Mouse (Mus musculus) macrophage (primary cell): ENCODE measurements around the gene Gm49354. TPM values are rescaled to one million over a fixed set of nuclear protein-coding genes. Genes with fewer than 3 reads are reported as not detected.
"Not testable (repeated sequence)": the region's sequence is repeated elsewhere in the genome, so short reads cannot be mapped to it uniquely, and the experiment has no call there.

Experiments
- H3K27ac ChIP-seq: fragments of 350-480 bp; formaldehyde crosslinking; 2 replicates; pipeline ENCODE4 v1.9.0; 2021
- H3K36me3 ChIP-seq: fragments of 350-480 bp; formaldehyde crosslinking; 2 replicates; pipeline ENCODE4 v1.9.0; 2021; ENCODE audit errors: inconsistent target
- H3K4me3 ChIP-seq: fragments of 350-480 bp; formaldehyde crosslinking; 2 replicates; pipeline ENCODE4 v1.9.0; 2021; ENCODE audit errors: inconsistent target
- H3K79me2 ChIP-seq: fragments of 350-480 bp; formaldehyde crosslinking; 2 replicates; pipeline ENCODE4 v1.9.0; 2021; ENCODE audit errors: inconsistent target
- WGBS: methylation state at CpG from one replicate; pipeline ENCODE4 v1.1.7; 2026; ENCODE audit warnings: inconsistent platforms; ENCODE audit not compliant: missing documents; 5-methylcytosine and 5-hydroxymethylcytosine counted together
- polyA plus RNA-seq: library from polyadenylated mRNA; stranded (reverse); fragments of 250-400 nt; gene quantifications from 3 replicates; pipeline ENCODE4 v1.2.4, GENCODE M21; 2018; ENCODE audit warnings: inconsistent platforms

The Gm49354 gene
- polyA plus RNA-seq, 1 experiment from 2014 or later: not detected

DNA sequence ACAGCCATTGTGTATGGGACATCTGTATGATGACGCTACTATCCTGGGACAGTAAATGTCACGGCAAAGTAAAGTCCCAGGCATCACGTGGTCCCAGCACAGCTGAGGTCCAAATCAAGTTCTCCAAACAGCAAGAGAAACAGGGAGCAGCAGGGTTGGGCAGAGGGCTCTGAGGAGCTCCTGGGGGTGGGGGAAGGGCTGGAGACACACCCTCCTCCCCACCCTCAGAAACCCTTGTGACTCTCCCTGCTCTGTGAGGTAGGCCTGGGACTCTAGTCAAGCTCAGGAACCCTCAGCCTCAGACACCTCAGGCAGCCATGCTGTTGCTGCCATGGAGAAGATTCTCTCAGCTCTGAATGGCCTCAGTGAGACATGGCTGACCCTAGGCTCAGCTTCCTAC, 70.1 kb downstream of the Gm49354 start, which contains the start of gene Spata31d1b:
TSS of gene Spata31d1b (plus strand) at position 301 of the 400 bp plus-strand sequence.
- WGBS: 77% methylated on average over 3 of the region's 3 CpGs
- not testable (repeated sequence) for H3K36me3 ChIP-seq, H3K79me2 ChIP-seq, H3K4me3 ChIP-seq, H3K27ac ChIP-seq

DNA sequence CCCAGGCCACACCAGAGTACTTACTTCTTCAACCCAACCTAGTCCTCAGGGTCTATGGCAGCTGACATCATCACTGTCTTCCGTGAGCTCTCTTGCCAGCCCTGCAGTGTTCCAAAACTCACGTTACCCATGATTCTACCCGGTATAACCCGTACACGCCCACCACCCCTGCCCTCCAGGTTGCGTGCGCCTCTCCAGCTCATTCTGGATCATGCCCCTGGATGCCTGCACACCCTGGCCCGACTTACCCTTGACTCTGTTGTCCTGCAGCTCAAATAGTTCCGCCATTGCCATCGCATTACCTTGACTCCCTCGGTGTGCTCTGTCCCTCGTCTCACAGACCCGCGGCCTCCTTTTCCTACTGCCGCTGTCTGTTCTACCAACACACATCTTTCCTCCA, 71.8 kb downstream of the Gm49354 start, which contains the start of gene Spata31d1a:
TSS of gene Spata31d1a (minus strand) at position 101 of the 400 bp plus-strand sequence.
- H3K79me2 ChIP-seq: no peaks in the 10 kb centered on the region
- no peaks in the 10 kb centered on the region for H3K36me3 ChIP-seq
- H3K4me3 ChIP-seq: no peak within 1 kb of the TSS
- no peak within 1 kb of the TSS for H3K27ac ChIP-seq
- WGBS: 93% methylated on average over 14 of the region's 15 CpGs

Other genes starting within 250 kb of the Gm49354 start
- 12.0 to 24.6 TPM (median 20.9 TPM) in 3 replicates for gene Agtpbp1, start 197.0 kb downstream of the Gm49354 start, polyA plus RNA-seq
- 16.4 to 23.6 TPM (median 20.1 TPM) in 3 replicates for gene Naa35, start 197.0 kb downstream of the Gm49354 start, polyA plus RNA-seq
- gene Golm1, start 106.4 kb downstream of the Gm49354 start, polyA plus RNA-seq: 2.6 to 4.7 TPM (median 3.3 TPM) in 3 replicates
- not detected in 3 replicates for gene 4921517D22Rik, start 88.1 kb downstream of the Gm49354 start, polyA plus RNA-seq
- gene Spata31d1a, start 71.9 kb downstream of the Gm49354 start, polyA plus RNA-seq: not detected in 3 replicates
- not detected in 3 replicates for gene Spata31d1b, start 70.0 kb downstream of the Gm49354 start, polyA plus RNA-seq
- gene Spata31d1d, start 50.5 kb downstream of the Gm49354 start, polyA plus RNA-seq: not detected in 3 replicates
- gene 1700014D04Rik, start 35.5 kb downstream of the Gm49354 start, polyA plus RNA-seq: not detected in 3 replicates
- 41.7 to 54.6 TPM (median 44.4 TPM) in 3 replicates for gene Isca1, start 12.4 kb downstream of the Gm49354 start, polyA plus RNA-seq
- gene Tut7, start 40.9 kb upstream of the Gm49354 start, polyA plus RNA-seq: 81.0 to 150 TPM (median 103 TPM) in 3 replicates